Mouse (Mus musculus) lung, postnatal 0 days (tissue): ENCODE data around the gene Kcng3. TPM values are rescaled to one million over a fixed set of nuclear protein-coding genes. Genes with fewer than 3 reads are reported as not detected.
A peak's percentile ranks its signal among the peaks of the same experiment; 100 is the strongest.

Experiments
- ATAC-seq: fragments of 200-750 bp; cut with Nextera tagmentation; 2 replicates; pipeline ENCODE4 v1.8.0; 2017; ENCODE audit warnings: moderate library complexity
- DNase-seq: peaks from one replicate; pipeline ENCODE4 v3.0.0-alpha.2; 2016; ENCODE audit warnings: low spot score
- H3K27ac ChIP-seq: fragments of 300-500 bp; sonication (generic); 2 replicates; pipeline ENCODE4 v1.5.1; 2014; ENCODE audit warnings: antibody characterized with exemption, mild to moderate bottlenecking, low read length, mixed read lengths
- H3K27me3 ChIP-seq: fragments of 300-500 bp; sonication (generic); replicated peaks from 2 replicates; pipeline ENCODE4 v1.6.1; 2014; ENCODE audit warnings: low read length, mixed read lengths; ENCODE audit not compliant: insufficient read depth
- H3K36me3 ChIP-seq: fragments of 300-500 bp; sonication (generic); 2 replicates; pipeline ENCODE4 v1.6.1; 2014; ENCODE audit warnings: low read length, mixed read lengths; ENCODE audit not compliant: insufficient read depth
- H3K4me1 ChIP-seq: fragments of 300-500 bp; sonication (generic); 2 replicates; pipeline ENCODE4 v1.6.1; 2014; ENCODE audit warnings: antibody characterized with exemption, low read depth, low read length, mixed read lengths; ENCODE audit not compliant: insufficient read depth
- H3K4me2 ChIP-seq: fragments of 300-500 bp; sonication (generic); replicated peaks from 2 replicates; pipeline ENCODE4 v1.6.1; 2014; ENCODE audit warnings: low read depth, mild to moderate bottlenecking, low read length, moderate library complexity, mixed read lengths
- H3K4me3 ChIP-seq: fragments of 300-500 bp; sonication (generic); 2 replicates; pipeline ENCODE4 v1.5.1; 2014; ENCODE audit warnings: low read depth, low read length
- H3K9ac ChIP-seq: fragments of 300-500 bp; sonication (generic); replicated peaks from 2 replicates; pipeline ENCODE4 v1.6.1; 2014; ENCODE audit warnings: low read depth, mild to moderate bottlenecking
- H3K9me3 ChIP-seq: fragments of 300-500 bp; sonication (generic); 2 replicates; pipeline ENCODE4 v1.6.1; 2016; ENCODE audit warnings: low read length, mixed read lengths
- CTCF ChIP-seq: IDR thresholded peaks from 2 replicates; pipeline ENCODE4 v1.5.1; 2016; ENCODE audit warnings: antibody characterized with exemption, mild to moderate bottlenecking
- EP300 ChIP-seq: IDR thresholded peaks from 2 replicates; pipeline ENCODE4 v1.6.1; 2016; ENCODE audit warnings: antibody characterized with exemption, mild to moderate bottlenecking, control low read depth
- WGBS: fragments of 180-500 bp; shearing (Covaris S2); extraction: QIAGEN DNeasy Blood & Tissue Kit; methylation state at CpG from one replicate; pipeline ENCODE4 v1.1.7; 2014; 5-methylcytosine and 5-hydroxymethylcytosine counted together
- polyA plus RNA-seq: library from polyadenylated mRNA; unstranded; fragments of >200 nt; fragmentation: Nextera tagmentation; extraction: Ambion mirVana; gene quantifications from 2 replicates; pipeline ENCODE4 v1.2.1, GENCODE M21; 2015

Gene Kcng3
- polyA plus RNA-seq, 1 experiment from 2014 or later: not detected

DNA sequence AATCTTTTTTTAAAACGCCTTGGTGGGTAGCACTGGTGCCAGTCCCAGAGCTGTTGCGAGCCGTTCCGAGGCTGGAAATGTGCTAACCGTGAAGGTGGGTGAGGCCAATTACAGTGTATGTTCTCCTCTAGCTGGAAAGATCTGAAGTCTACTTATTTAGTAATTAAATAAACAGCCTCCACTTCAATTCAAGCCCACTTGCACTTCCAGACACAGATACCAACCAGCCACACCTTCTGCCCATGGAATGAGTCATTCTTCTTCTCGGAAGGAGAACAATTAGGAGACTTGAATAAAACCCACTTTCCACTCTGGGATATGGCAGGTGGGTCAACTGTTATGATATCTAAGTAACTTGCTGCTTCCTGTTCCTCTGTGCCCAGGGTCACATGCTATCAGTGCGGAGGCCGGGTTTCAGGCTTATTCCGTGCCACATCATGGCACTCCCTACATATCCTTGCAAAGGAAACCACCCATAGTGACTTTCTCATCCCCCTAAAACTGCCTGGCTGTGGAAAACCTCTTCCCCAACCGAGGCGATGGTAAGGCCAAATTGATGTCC, 54.8 kb downstream of the Kcng3 start:
- H3K27ac ChIP-seq: no peak overlapping the region
- H3K9me3 ChIP-seq: no peaks in the 10 kb centered on the region
- H3K27me3 ChIP-seq: no peaks in the 10 kb centered on the region
- WGBS: 69% methylated on average over 11 of the region's 11 CpGs
- TF ChIP-seq CTCF (no peak), EP300 (no peak)
- no peaks in the 10 kb centered on the region for H3K36me3 ChIP-seq
- no peak overlapping the region for H3K9ac ChIP-seq
- peak; percentile 65 for DNase-seq
- peaks cover 6% of the 10 kb centered on the region; the same call in 1 of the 2 replicates for H3K4me1 ChIP-seq
- peak; percentile 76 for ATAC-seq
- H3K4me2 ChIP-seq: no peak overlapping the region
- H3K4me3 ChIP-seq: no peak overlapping the region

- no peaks in the 10 kb centered on the region for H3K27me3 ChIP-seq
- peaks cover 6% of the 10 kb centered on the region; the same call in 1 of the 2 replicates for H3K4me1 ChIP-seq
- no peaks in the 10 kb centered on the region for H3K36me3 ChIP-seq
- no peak overlapping the region for H3K9ac ChIP-seq
- H3K9me3 ChIP-seq: no peaks in the 10 kb centered on the region
- WGBS: 88% methylated on average over 8 of the region's 8 CpGs
- DNase-seq: no peak
- H3K4me3 ChIP-seq: no peak overlapping the region
- no peak for ATAC-seq
- H3K4me2 ChIP-seq: no peak overlapping the region
- TF ChIP-seq EP300: no peak
- TF ChIP-seq CTCF: no peak
- H3K27ac ChIP-seq: no peak overlapping the region
Measured at GRCm38 (mm10) chr17:83574615-83575014, 57.1 kb downstream of the Kcng3 start.

DNA sequence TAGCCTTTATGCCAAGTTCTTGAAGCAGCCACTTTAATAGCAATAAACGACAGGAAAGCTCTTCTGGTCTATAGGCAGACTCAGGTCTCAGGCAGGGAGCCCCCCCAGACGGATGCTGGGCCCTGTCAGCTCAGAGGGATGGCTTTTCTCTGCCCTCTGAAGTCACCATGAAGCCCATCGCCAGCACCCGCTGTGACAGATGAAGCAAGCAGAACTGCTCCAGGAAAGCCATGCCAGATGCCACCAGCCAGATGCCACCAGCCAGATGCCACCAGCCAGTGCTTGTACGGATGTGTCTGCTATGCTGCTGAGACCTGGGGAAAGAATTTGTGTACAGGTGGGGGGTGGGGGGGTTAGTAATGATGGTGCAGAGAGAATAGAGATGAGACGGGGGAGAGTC, 58.6 kb downstream of the Kcng3 start:
- Histone ChIP-seq H3K27me3 (no peaks in the 10 kb centered on the region), H3K4me3 (no peak overlapping the region), H3K4me2 (no peak overlapping the region), H3K9ac (no peak overlapping the region), H3K36me3 (no peaks in the 10 kb centered on the region), H3K9me3 (no peaks in the 10 kb centered on the region), H3K4me1 (peaks cover 6% of the 10 kb centered on the region; the same call in 1 of the 2 replicates), H3K27ac (no peak overlapping the region)
- WGBS: 58% methylated on average over 6 of the region's 6 CpGs
- no peak for DNase-seq
- ATAC-seq: no peak
- TF ChIP-seq CTCF (no peak), EP300 (no peak)

- no peak overlapping the region for H3K4me3 ChIP-seq
- no peak overlapping the region for H3K27ac ChIP-seq
- DNase-seq: peak; percentile 64
- no peaks in the 10 kb centered on the region for H3K36me3 ChIP-seq
- 25% methylated on average over 4 of the region's 4 CpGs for WGBS
- ATAC-seq: peak; percentile 56
- no peaks in the 10 kb centered on the region for H3K27me3 ChIP-seq
- no peaks in the 10 kb centered on the region for H3K9me3 ChIP-seq
- H3K4me2 ChIP-seq: no peak overlapping the region
- H3K9ac ChIP-seq: no peak overlapping the region
- peaks cover 6% of the 10 kb centered on the region; the same call in 1 of the 2 replicates for H3K4me1 ChIP-seq
- TF ChIP-seq CTCF: peak; percentile 25; the same call in 1 of the 2 replicates
- no peak for TF ChIP-seq EP300
Measured at GRCm38 (mm10) chr17:83572366-83572765, 59.3 kb downstream of the Kcng3 start.

DNA sequence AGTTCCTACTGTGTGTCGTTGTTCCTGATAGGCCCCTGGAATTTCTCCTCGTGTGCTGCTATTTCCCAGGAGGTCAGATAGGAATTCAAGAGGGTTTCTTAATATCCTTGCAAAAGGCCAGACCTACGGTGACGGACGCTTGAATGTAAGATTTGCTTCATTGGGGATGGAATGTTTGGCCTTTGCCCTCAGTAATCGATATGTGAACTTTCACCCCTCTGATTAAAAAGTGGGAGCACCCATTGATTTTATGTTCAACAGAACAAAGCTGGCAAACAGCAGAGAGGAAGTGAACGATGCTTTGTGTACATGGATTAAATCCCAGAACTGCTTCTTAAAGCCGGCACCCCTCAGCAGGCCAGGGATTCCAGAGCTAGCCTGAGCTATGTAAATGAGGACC, 64.3 kb downstream of the Kcng3 start:
- ATAC-seq: no peak
- no peak for DNase-seq
- Histone ChIP-seq H3K4me2 (no peak overlapping the region), H3K27ac (no peak overlapping the region), H3K4me1 (peaks cover 2% of the 10 kb centered on the region; the same call in 1 of the 2 replicates), H3K9me3 (no peaks in the 10 kb centered on the region), H3K4me3 (no peak overlapping the region), H3K27me3 (no peaks in the 10 kb centered on the region), H3K36me3 (no peaks in the 10 kb centered on the region), H3K9ac (no peak overlapping the region)
- WGBS: 60% methylated on average over 8 of the region's 8 CpGs
- TF ChIP-seq EP300 (no peak), CTCF (no peak)

GRCm38 (mm10) chr17:83565506-83565905, 66.2 kb downstream of the Kcng3 start:
- ATAC-seq: no peak
- 46% methylated on average over 4 of the region's 4 CpGs for WGBS
- Histone ChIP-seq H3K27me3 (no peaks in the 10 kb centered on the region), H3K36me3 (no peaks in the 10 kb centered on the region), H3K9ac (no peak overlapping the region), H3K4me2 (no peak overlapping the region), H3K4me1 (no peaks in the 10 kb centered on the region; the same call in 1 of the 2 replicates), H3K27ac (no peak overlapping the region), H3K4me3 (no peak overlapping the region), H3K9me3 (no peaks in the 10 kb centered on the region)
- DNase-seq: no peak
- TF ChIP-seq EP300 (no peak), CTCF (no peak)
